Mouse (Mus musculus) lung, adult 18-20 months (tissue): ENCODE measurements around the gene Rin3.
"Not testable (repeated sequence)": the region's sequence is repeated elsewhere in the genome, so short reads cannot be mapped to it uniquely, and the experiment has no call there.

Source experiments
- DNase-seq, 2 experiments: peaks; one replicate each; pipeline ENCODE4 v3.0.0; 2022; ENCODE audit warnings: mixed read lengths in 2 of 2

Gene Rin3

GRCm38 (mm10) chr12:102282763-102283482, at the start of gene Rin3:
Gene Rin3 (plus strand): TSS chr12:102283048.
- peak; percentile 83 to 89 for DNase-seq

- DNase-seq = no peak
Observed at GRCm38 (mm10) chr12:102235551-102235950, 47.3 kb upstream of the Rin3 start.

GRCm38 (mm10) chr12:102236317-102236716, 46.5 kb upstream of the Rin3 start:
- DNase-seq = no peak

- DNase-seq = peak; percentile 38 to 51
Observed at GRCm38 (mm10) chr12:102242076-102242722, 40.6 kb upstream of the Rin3 start.

- DNase-seq = no peak
Observed at GRCm38 (mm10) chr12:102243915-102244314, 38.9 kb upstream of the Rin3 start.

GRCm38 (mm10) chr12:102246226-102246625, 36.6 kb upstream of the Rin3 start:
- no peak for DNase-seq

GRCm38 (mm10) chr12:102248104-102248503, 34.7 kb upstream of the Rin3 start:
- DNase-seq = no peak

GRCm38 (mm10) chr12:102250316-102250715, 32.5 kb upstream of the Rin3 start:
- DNase-seq = no peak

GRCm38 (mm10) chr12:102251070-102251469, 31.8 kb upstream of the Rin3 start:
- no peak for DNase-seq

- no peak for DNase-seq
Observed at GRCm38 (mm10) chr12:102251985-102252384, 30.9 kb upstream of the Rin3 start.

GRCm38 (mm10) chr12:102252525-102252924, 30.3 kb upstream of the Rin3 start:
- DNase-seq = no peak

GRCm38 (mm10) chr12:102255012-102255411, 27.8 kb upstream of the Rin3 start:
- no peak for DNase-seq

GRCm38 (mm10) chr12:102258522-102259112, 24.2 kb upstream of the Rin3 start:
- DNase-seq = no peak

GRCm38 (mm10) chr12:102261933-102262396, 20.9 kb upstream of the Rin3 start:
- peak; percentile 44 to 60 for DNase-seq

GRCm38 (mm10) chr12:102262809-102263208, 20.0 kb upstream of the Rin3 start:
- peak in 1 of 2 experiments; percentile 56 for DNase-seq

- no peak for DNase-seq
Observed at GRCm38 (mm10) chr12:102263249-102263648, 19.6 kb upstream of the Rin3 start.

GRCm38 (mm10) chr12:102266433-102266832, 16.4 kb upstream of the Rin3 start:
- DNase-seq = no peak

GRCm38 (mm10) chr12:102269144-102269543, 13.7 kb upstream of the Rin3 start:
- DNase-seq = no peak

- no peak for DNase-seq
Observed at GRCm38 (mm10) chr12:102270776-102271405, 12.0 kb upstream of the Rin3 start.

GRCm38 (mm10) chr12:102271447-102271846, 11.4 kb upstream of the Rin3 start:
- peak; percentile 59 to 67 for DNase-seq

GRCm38 (mm10) chr12:102275833-102276443, 6.9 kb upstream of the Rin3 start:
- DNase-seq = peak; percentile 55 to 67

GRCm38 (mm10) chr12:102280290-102280689, 2.6 kb upstream of the Rin3 start:
- not testable (repeated sequence) for DNase-seq
